Mouse (Mus musculus) olfactory bulb, adult 2 months (tissue): ENCODE data around the gene Btbd9.

ENCODE experiments used
- CTCF ChIP-seq: fragments of 200-500 bp; IDR thresholded peaks from 2 replicates; pipeline ENCODE4 v1.5.1; 2012; ENCODE audit warnings: low read depth, mild to moderate bottlenecking, low read length, moderate library complexity; ENCODE audit not compliant: insufficient read depth
- POLR2A ChIP-seq: fragments of 200-500 bp; IDR thresholded peaks from 2 replicates; pipeline ENCODE4 v1.6.1; 2012; ENCODE audit warnings: mild to moderate bottlenecking, low read depth, low read length, moderate library complexity; ENCODE audit not compliant: insufficient read depth

GRCm38 (mm10) chr17:30458926-30459325 lies 117.4 kb downstream of the Btbd9 start:
- no peak for TF ChIP-seq CTCF
- TF ChIP-seq POLR2A = no peak
